Mouse (Mus musculus): Measurements from ENCODE around the gene Sema4d. TPM values are rescaled to one million over a fixed set of nuclear protein-coding genes. Genes with fewer than 3 reads are reported as not detected.

Gene Sema4d
- polyA plus RNA-seq, 1 experiment from 2014 or later: 4.9 TPM

- H3K27ac ChIP-seq (ENCODE audit: low read length): no peak overlapping the region
- DNase-seq (ENCODE audit: low spot score) (no peak), ATAC-seq (no peak)
- H3K9ac ChIP-seq (replicated peaks; ENCODE audit: low read depth): no peak overlapping the region
- no peaks in the 10 kb centered on the region for H3K4me1 ChIP-seq (ENCODE audit: insufficient read depth, low read depth, low read length)
- WGBS: 89% methylated on average over 8 of the region's 8 CpGs
- H3K4me2 ChIP-seq (replicated peaks; ENCODE audit: low read depth, low read length): no peak overlapping the region
- H3K4me3 ChIP-seq (ENCODE audit: low read depth, low read length): no peak overlapping the region
- no peaks in the 10 kb centered on the region for H3K36me3 ChIP-seq (ENCODE audit: insufficient read depth, low read length)
- no peaks in the 10 kb centered on the region for H3K9me3 ChIP-seq (ENCODE audit: low read length)
- TF ChIP-seq CTCF (IDR thresholded peaks at IDR 0.05) (no peak), EP300 (IDR thresholded peaks at IDR 0.05) (no peak)
- H3K27me3 ChIP-seq (replicated peaks; ENCODE audit: insufficient read depth, low read length): no peaks in the 10 kb centered on the region
These were observed 81.5 kb downstream of the Sema4d start for GRCm38 (mm10) chr13:51712022-51712421.

- DNase-seq (ENCODE audit: low spot score) (peak; percentile 87), ATAC-seq (peak; percentile 86)
- no peak overlapping the region for H3K4me3 ChIP-seq (ENCODE audit: low read depth, low read length)
- no peaks in the 10 kb centered on the region for H3K4me1 ChIP-seq (ENCODE audit: insufficient read depth, low read depth, low read length)
- H3K4me2 ChIP-seq (replicated peaks; ENCODE audit: low read depth, low read length): no peak overlapping the region
- WGBS: 22% methylated on average over 7 of the region's 7 CpGs
- no peaks in the 10 kb centered on the region for H3K36me3 ChIP-seq (ENCODE audit: insufficient read depth, low read length)
- H3K27ac ChIP-seq (ENCODE audit: low read length): 0 out of 2 replicates have a peak overlapping the region, but pooled peaks have one; percentile 21
- no peak overlapping the region for H3K9ac ChIP-seq (replicated peaks; ENCODE audit: low read depth)
- no peaks in the 10 kb centered on the region for H3K27me3 ChIP-seq (replicated peaks; ENCODE audit: insufficient read depth, low read length)
- no peak for TF ChIP-seq CTCF (IDR thresholded peaks at IDR 0.05)
- TF ChIP-seq EP300 (IDR thresholded peaks at IDR 0.05): peak; percentile 50; the same call in 1 of the 2 replicates
- no peaks in the 10 kb centered on the region for H3K9me3 ChIP-seq (ENCODE audit: low read length)
These were observed 82.8 kb downstream of the Sema4d start for GRCm38 (mm10) chr13:51710738-51711137.

GRCm38 (mm10) chr13:51705882-51706854 lies 87.4 kb downstream of the Sema4d start:
- Histone ChIP-seq H3K4me1 (ENCODE audit: insufficient read depth, low read depth, low read length) (no peaks in the 10 kb centered on the region), H3K27ac (ENCODE audit: low read length) (no peak overlapping the region), H3K4me3 (ENCODE audit: low read depth, low read length) (no peak overlapping the region), H3K9me3 (ENCODE audit: low read length) (no peaks in the 10 kb centered on the region), H3K27me3 (replicated peaks; ENCODE audit: insufficient read depth, low read length) (no peaks in the 10 kb centered on the region), H3K36me3 (ENCODE audit: insufficient read depth, low read length) (no peaks in the 10 kb centered on the region), H3K4me2 (replicated peaks; ENCODE audit: low read depth, low read length) (no peak overlapping the region), H3K9ac (replicated peaks; ENCODE audit: low read depth) (no peak overlapping the region)
- 0 out of 2 replicates have a peak, but pooled peaks have one; percentile 34 for ATAC-seq
- no peak for TF ChIP-seq CTCF (IDR thresholded peaks at IDR 0.05)
- no peak for TF ChIP-seq EP300 (IDR thresholded peaks at IDR 0.05)
- WGBS: 69% methylated on average over 22 of the region's 22 CpGs
- DNase-seq (ENCODE audit: low spot score): no peak

- H3K9me3 ChIP-seq (ENCODE audit: low read length): no peaks in the 10 kb centered on the region
- H3K4me2 ChIP-seq (replicated peaks; ENCODE audit: low read depth, low read length): no peak overlapping the region
- no peaks in the 10 kb centered on the region for H3K4me1 ChIP-seq (ENCODE audit: insufficient read depth, low read depth, low read length)
- TF ChIP-seq EP300 (IDR thresholded peaks at IDR 0.05) (no peak), CTCF (IDR thresholded peaks at IDR 0.05) (no peak)
- H3K9ac ChIP-seq (replicated peaks; ENCODE audit: low read depth): no peak overlapping the region
- H3K4me3 ChIP-seq (ENCODE audit: low read depth, low read length): no peak overlapping the region
- H3K36me3 ChIP-seq (ENCODE audit: insufficient read depth, low read length): no peaks in the 10 kb centered on the region
- 79% methylated on average over 5 of the region's 5 CpGs for WGBS
- DNase-seq (ENCODE audit: low spot score) (no peak), ATAC-seq (no peak)
- no peaks in the 10 kb centered on the region for H3K27me3 ChIP-seq (replicated peaks; ENCODE audit: insufficient read depth, low read length)
- H3K27ac ChIP-seq (ENCODE audit: low read length): no peak overlapping the region
These were observed 89.7 kb downstream of the Sema4d start for GRCm38 (mm10) chr13:51703893-51704292.

GRCm38 (mm10) chr13:51698318-51698717 lies 95.2 kb downstream of the Sema4d start:
- H3K4me3 ChIP-seq (ENCODE audit: low read depth, low read length): no peak overlapping the region
- H3K27me3 ChIP-seq (replicated peaks; ENCODE audit: insufficient read depth, low read length): no peaks in the 10 kb centered on the region
- H3K27ac ChIP-seq (ENCODE audit: low read length): no peak overlapping the region
- ATAC-seq (no peak), DNase-seq (ENCODE audit: low spot score) (no peak)
- H3K4me2 ChIP-seq (replicated peaks; ENCODE audit: low read depth, low read length): no peak overlapping the region
- TF ChIP-seq EP300 (IDR thresholded peaks at IDR 0.05): no peak
- no peak for TF ChIP-seq CTCF (IDR thresholded peaks at IDR 0.05)
- no peak overlapping the region for H3K9ac ChIP-seq (replicated peaks; ENCODE audit: low read depth)
- no peaks in the 10 kb centered on the region for H3K9me3 ChIP-seq (ENCODE audit: low read length)
- H3K36me3 ChIP-seq (ENCODE audit: insufficient read depth, low read length): no peaks in the 10 kb centered on the region
- 78% methylated on average over 3 of the region's 3 CpGs for WGBS
- H3K4me1 ChIP-seq (ENCODE audit: insufficient read depth, low read depth, low read length): no peaks in the 10 kb centered on the region

- Histone ChIP-seq H3K4me2 (replicated peaks; ENCODE audit: low read depth, low read length) (no peak overlapping the region), H3K36me3 (ENCODE audit: insufficient read depth, low read length) (no peaks in the 10 kb centered on the region), H3K9ac (replicated peaks; ENCODE audit: low read depth) (no peak overlapping the region), H3K9me3 (ENCODE audit: low read length) (no peaks in the 10 kb centered on the region), H3K4me1 (ENCODE audit: insufficient read depth, low read depth, low read length) (no peaks in the 10 kb centered on the region), H3K4me3 (ENCODE audit: low read depth, low read length) (no peak overlapping the region), H3K27me3 (replicated peaks; ENCODE audit: insufficient read depth, low read length) (no peaks in the 10 kb centered on the region), H3K27ac (ENCODE audit: low read length) (no peak overlapping the region)
- ATAC-seq: no peak
- 59% methylated on average over 4 of the region's 4 CpGs for WGBS
- no peak for DNase-seq (ENCODE audit: low spot score)
- TF ChIP-seq EP300 (IDR thresholded peaks at IDR 0.05) (no peak), CTCF (IDR thresholded peaks at IDR 0.05) (no peak)
These were observed 95.7 kb downstream of the Sema4d start for GRCm38 (mm10) chr13:51697897-51698296.

Measured in lung, postnatal 0 days (tissue).